Mouse (Mus musculus) adrenal gland, adult 8-10 months (tissue): ENCODE results near the gene Mucl1. TPM values are rescaled to one million over a fixed set of nuclear protein-coding genes. Genes with fewer than 3 reads are reported as not detected.
A peak's percentile ranks its signal among the peaks of the same experiment; 100 is the strongest.
"Not testable (repeated sequence)": the region's sequence is repeated elsewhere in the genome, so short reads cannot be mapped to it uniquely, and the experiment has no call there.

Experiments used
- DNase-seq: peaks from one replicate; pipeline ENCODE4 v3.0.0; 2022
- total RNA-seq, 4 experiments: library from RNA; stranded (reverse); gene quantifications; 2 replicates each; pipeline ENCODE4 v1.2.4; 2022

Gene Mucl1
- 1 to 10 TPM in 1 of 4 experiments, under 1 TPM in 2, not detected in 1; 0.65 to 1.1 (median 0.66) TPM for total RNA-seq

- DNase-seq: no peak
Observed at GRCm38 (mm10) chr15:103755369-103755768, at the start of gene Mucl1. Gene Mucl1, minus strand, starts transcription at chr15:103755469.

- DNase-seq: peak; percentile 1
Observed at GRCm38 (mm10) chr15:103766836-103767235, 11.6 kb upstream of the Mucl1 start.

- not testable (repeated sequence) for DNase-seq
Observed at GRCm38 (mm10) chr15:103716861-103717260, 38.4 kb downstream of the Mucl1 start.

Other genes starting within 250 kb of the Mucl1 start
- 10 to 100 TPM in 3 of 4 experiments, 1 to 10 TPM in 1; 5.1 to 14.2 (median 12.8) TPM for gene Ppp1r1a, start 217.5 kb downstream of the Mucl1 start, total RNA-seq
- gene Glycam1, start 190.4 kb downstream of the Mucl1 start, total RNA-seq: not detected
- not detected for gene Mucl2, start 143.8 kb upstream of the Mucl1 start, total RNA-seq